Mouse (Mus musculus): Measurements from ENCODE around the gene Col1a2.

- no peak for TF ChIP-seq CTCF (IDR thresholded peaks at IDR 0.05; ENCODE audit: borderline replicate concordance, insufficient read depth, low read depth, low read length)
- no peak for TF ChIP-seq POLR2A (IDR thresholded peaks at IDR 0.05; ENCODE audit: borderline replicate concordance, insufficient read depth, low read length)
Observed at GRCm38 (mm10) chr6:4534462-4535079, 30.0 kb downstream of the Col1a2 start.
